Mouse (Mus musculus) cortical plate, adult 2 months (tissue): ENCODE measurements around the gene Rsbn1l.

Experiments
- CTCF ChIP-seq: fragments of 200-500 bp; IDR thresholded peaks from 2 replicates; pipeline ENCODE4 v1.5.1; 2011; ENCODE audit warnings: mild to moderate bottlenecking, control low read depth, low read length; ENCODE audit not compliant: insufficient read depth; ENCODE audit errors: extremely low read depth
- POLR2A ChIP-seq: fragments of 200-500 bp; IDR thresholded peaks from 2 replicates; pipeline ENCODE4 v1.6.1; 2011; ENCODE audit warnings: mild to moderate bottlenecking, low read length, control low read depth; ENCODE audit not compliant: insufficient read depth; ENCODE audit errors: extremely low read depth

DNA sequence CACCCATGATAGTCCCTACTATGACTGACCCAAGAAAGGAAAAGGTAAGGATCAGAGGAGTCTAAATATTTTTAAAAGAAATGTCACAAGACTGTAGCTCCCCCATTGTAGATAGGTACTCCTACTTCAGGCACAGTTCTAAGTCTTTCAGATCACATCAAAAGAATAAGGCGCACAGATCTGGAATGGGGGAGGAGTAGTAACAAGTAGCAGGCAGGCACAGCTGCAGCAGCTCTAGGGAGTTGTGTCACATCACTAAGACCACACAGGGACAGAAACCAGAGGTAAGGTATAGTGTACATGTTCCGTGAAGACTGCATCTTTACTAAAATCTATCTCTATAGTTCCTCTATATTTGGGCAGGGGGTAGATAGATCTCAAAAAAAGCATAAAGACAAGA lies 44.5 kb downstream of the Rsbn1l start:
- TF ChIP-seq CTCF: no peak
- no peak for TF ChIP-seq POLR2A
